Mouse (Mus musculus) adrenal gland, postnatal 25 days (tissue): ENCODE measurements around the gene Serhl. TPM values are rescaled to one million over a fixed set of nuclear protein-coding genes. Genes with fewer than 3 reads are reported as not detected.
"Not testable (repeated sequence)": the region's sequence is repeated elsewhere in the genome, so short reads cannot be mapped to it uniquely, and the experiment has no call there.

ENCODE experiments used
- DNase-seq: peaks from one replicate; pipeline ENCODE4 v3.0.0; 2021; ENCODE audit warnings: mixed read lengths
- long read RNA-seq: library from polyadenylated mRNA; stranded (forward); transcript quantifications from one replicate; pipeline ENCODE4 v2.0.0, GENCODE M21; 2021
- total RNA-seq: library from RNA; stranded (reverse); gene quantifications from 2 replicates; pipeline ENCODE4 v1.2.3, GENCODE M21; 2021

Gene Serhl
- 53.0 and 70.8 TPM in 2 replicates for total RNA-seq
- long read RNA-seq, transcript Serhl-201 (12 exons, 1,371 nt), result major isoform, 17 of 41 reads
- long read RNA-seq, partial matches to known transcripts, result 5 of 41 reads
- long read RNA-seq, other reads (novel, unspliced or antisense), result 17 of 41 reads

DNA sequence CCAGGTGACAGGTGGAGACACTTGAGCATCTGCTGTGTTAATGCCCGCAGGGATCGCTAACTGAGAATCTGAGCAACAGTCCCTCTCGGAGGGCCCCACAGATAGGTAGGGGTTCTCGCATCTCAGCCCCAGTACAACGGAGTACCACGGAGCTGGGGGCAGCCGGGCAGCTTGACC lies at the start of gene Serhl:
TSS of gene Serhl (plus strand) at position 78 of the 177 bp plus-strand sequence.
- no peak for DNase-seq

DNA sequence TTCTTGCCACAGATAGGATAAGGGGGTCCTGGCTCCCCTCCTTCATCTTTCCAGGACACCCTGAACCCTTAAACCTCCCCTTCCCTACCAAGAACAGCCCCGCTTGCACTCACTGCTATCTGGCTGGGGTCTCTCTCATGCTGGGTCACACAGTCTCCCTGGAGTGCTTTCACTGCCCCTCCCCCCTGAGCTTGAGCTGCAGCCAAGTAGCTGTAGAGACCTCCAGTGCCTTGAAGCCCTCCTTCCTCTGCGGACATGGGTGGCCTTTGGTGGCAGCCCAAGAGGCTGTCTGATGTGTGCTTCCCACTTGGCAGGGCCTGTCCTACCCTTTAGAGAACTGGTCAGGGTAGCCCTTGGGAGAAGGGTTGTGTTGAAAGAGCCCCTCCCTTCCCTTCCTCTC lies 49.1 kb upstream of the Serhl start:
- no peak for DNase-seq

- DNase-seq, result no peak
Measured at GRCm38 (mm10) chr15:83042655-83043361, 46.5 kb upstream of the Serhl start.

DNA sequence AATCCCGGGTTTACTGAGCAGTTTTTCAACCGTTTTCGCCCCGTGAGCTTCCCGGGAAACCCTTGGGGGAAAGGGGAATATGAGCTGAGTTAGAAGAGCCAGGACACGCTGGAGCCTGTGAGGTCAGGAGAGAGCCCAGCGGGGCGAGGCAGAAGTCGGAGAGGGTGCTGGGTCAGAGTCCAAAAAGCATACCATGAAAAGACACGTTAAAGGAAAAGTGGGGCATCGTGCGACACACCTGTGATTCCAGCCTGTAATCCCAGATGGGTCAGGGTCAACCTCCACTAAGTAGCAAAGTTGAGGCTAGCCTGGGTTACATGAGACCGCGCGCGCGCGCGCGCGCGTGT lies 46.0 kb upstream of the Serhl start:
- no peak for DNase-seq

DNA sequence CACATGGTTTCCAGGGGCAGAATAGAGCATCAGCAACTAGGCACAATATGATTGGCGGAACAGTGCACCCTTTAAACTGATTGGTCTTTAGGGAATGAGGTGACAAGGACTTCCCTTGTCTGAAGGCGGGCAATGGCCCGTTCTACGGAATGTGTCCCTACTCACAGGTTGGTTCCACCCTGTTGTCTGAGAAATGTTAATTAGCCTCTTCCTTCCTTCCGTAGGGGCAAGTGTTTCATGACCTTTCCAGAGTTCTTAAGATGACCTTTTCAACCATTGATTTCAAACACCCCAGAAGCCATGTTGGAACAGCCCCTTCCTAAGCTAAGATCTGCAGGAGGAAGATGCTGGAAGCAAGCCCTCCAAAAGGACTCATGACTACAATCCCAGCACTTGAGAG lies 43.7 kb upstream of the Serhl start:
- DNase-seq, result not testable (repeated sequence)

DNA sequence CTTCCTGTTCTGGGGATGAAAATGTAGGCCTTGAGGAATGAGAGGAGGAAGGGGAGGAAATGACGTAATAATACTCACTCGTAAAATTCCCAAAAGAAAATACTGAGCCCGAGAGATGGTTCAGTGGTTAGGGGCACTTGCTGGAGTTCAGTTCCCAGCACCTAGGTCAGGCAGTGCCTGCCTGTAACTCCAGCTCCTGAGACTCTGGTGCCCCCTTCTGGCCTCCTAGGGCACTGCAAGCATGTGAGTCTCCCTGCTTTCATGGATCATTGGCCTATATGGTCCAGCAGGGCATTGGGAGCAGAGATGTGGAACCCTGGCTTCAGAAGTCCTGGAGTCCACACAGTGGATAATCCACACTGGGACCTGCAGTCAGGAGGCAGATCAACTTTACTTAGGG lies 43.0 kb upstream of the Serhl start:
- no peak for DNase-seq

GRCm38 (mm10) chr15:83046730-83047129 lies 42.6 kb upstream of the Serhl start:
- DNase-seq, result no peak

- DNase-seq, result no peak
Measured at GRCm38 (mm10) chr15:83052341-83053104, 36.8 kb upstream of the Serhl start.

DNA sequence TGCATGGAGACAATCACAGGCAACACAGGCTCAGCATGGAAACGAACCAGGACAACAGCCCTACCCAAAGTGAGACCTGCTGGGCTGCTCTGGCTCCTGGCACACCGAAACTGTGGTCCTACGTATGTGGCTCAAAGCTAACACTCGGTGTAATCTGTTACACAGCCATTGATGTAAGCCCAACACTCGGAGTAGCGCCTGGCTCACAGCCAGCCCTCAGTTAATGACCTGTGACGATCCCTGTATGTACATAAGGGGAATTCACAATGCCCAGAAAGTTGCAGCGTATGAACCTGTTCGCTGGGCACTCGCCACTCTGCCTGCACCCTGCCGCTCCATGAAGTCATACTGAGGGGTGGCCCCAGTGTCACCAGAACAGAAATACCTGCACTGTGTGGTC lies 36.0 kb upstream of the Serhl start:
- no peak for DNase-seq

DNA sequence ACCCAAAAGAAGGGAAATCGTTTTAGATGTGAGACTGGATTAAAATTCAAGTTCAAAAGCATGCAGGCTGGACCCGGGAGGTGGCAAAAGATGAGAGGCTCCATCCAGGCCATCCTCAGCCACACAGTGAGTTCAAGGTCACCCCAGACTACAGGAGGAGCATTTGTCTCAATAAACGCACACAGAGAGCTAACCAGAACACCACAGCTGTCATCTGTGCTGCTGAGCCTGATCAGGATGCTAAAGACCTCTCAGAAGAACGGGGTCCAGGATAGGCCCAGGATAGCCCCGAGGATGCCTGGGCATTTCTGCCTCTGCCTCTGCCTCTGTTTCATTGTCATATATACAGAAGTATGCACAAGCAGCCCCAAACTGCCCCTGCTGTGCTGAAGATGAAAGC lies 33.7 kb upstream of the Serhl start:
- DNase-seq, result no peak

DNA sequence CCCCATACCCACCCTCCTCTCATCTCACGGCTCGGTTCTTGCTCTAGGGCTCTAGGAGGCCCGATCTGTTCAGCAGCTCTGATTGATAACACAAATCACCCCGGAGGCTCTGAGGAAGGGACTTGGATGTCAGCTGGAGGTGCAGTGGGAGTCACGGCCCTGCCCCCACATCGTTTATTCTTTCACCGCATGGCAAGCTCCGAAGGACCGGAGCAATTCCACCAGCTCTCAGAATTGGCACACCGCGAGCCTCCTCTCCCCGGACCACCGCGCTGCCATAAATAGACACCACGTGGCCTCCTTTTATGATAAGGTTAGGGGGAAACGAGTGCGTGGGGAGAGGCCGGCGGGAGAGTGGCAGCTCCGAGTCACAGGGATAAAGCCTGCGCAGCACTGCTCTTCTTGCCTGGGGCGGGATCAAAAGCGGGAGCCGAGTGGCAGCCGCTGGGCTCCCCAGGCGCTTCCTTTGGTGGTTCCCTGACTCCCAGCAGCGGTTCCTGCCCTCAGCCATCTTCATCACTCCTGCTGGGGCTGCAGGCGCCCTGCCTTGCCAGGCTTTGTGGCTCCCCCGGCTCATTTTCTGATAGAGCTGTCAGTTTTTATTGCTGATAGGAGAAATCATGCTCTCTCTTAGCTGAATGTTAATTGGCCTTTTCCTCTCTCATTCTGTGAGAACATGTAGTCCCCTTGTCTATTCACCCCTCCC lies 32.8 kb upstream of the Serhl start:
- peak; percentile 35 for DNase-seq

GRCm38 (mm10) chr15:83057533-83057932 lies 31.8 kb upstream of the Serhl start:
- no peak for DNase-seq

- no peak for DNase-seq
Measured at GRCm38 (mm10) chr15:83059233-83059660, 30.1 kb upstream of the Serhl start.

DNA sequence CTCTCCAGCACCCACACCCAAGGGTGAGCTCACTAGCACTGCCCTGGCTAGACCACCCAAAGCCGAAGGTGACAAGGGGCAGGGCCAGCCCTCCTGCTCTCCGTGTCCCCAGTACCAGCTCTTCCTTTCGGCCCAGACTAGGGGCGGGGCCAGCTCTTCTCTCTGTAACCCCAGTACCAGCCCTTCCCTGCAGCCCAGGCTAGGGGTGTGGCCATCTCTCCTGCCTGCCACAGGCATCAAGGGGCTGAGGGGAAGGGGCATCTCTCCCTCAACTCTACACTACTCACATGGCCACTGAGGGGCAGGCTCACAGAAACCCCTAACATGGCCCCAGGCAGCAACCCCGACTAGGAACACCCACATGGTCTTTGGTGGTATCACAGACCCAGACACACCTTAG lies 27.6 kb upstream of the Serhl start:
- no peak for DNase-seq

- not testable (repeated sequence) for DNase-seq
Measured at GRCm38 (mm10) chr15:83062582-83062981, 26.7 kb upstream of the Serhl start.

DNA sequence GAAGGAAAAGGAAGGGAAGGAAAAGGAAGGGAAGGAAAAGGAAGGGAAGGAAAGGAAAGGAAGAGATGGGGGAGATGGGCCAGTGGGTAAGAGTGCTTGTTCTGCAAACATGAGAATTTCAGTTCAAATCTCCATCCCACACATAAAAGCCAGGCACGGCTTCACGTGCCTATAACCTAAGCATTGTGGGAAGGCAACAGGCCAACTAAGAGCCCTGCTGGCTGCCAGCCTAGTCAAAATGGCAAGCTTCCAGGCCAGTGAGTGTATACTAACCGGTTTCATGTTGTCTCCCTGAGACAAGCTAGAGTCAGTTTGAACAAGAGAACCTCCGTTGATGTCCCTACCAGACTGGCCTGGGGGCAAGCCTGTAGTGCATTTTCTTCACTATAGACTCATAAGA lies 23.8 kb upstream of the Serhl start:
- peak; percentile 82 for DNase-seq

DNA sequence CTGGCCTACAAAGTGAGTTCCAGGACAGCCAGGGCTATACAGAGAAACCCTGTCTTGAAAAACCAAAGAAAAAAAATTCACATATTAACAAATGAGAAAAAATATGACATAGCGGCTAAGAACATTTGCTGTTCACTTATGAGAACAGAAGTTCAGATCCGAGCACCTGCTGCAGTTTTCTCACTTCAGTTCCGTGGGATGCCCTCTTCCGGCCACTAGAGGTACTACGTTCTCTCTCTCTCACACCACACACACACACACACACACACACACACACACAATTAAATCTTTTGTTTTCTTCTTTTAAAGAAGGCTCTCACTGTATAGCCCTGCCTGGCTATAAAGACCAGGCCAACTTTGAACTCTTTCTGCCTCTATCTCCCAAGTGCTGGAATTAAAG lies 21.0 kb upstream of the Serhl start:
- DNase-seq, result no peak

DNA sequence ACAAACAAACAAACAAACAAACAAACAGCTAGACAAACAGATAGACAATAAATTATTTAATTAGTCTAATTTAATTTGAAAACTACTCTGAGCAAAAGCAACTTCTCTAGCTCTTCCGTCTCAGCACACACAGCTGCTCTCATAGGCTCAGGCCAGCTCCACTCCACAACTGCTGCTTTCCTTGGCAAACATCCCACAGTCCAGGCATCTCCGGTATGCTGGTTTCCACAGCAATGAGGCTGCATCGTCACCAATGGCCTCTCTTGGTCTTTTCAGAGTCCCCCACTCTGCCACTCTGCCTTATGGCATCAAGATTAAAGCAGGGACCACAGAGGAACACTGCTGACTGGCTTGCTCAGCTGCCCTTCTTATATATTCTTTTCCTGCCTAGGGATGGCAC lies 18.4 kb upstream of the Serhl start:
- no peak for DNase-seq

GRCm38 (mm10) chr15:83071752-83072151 lies 17.6 kb upstream of the Serhl start:
- no peak for DNase-seq

DNA sequence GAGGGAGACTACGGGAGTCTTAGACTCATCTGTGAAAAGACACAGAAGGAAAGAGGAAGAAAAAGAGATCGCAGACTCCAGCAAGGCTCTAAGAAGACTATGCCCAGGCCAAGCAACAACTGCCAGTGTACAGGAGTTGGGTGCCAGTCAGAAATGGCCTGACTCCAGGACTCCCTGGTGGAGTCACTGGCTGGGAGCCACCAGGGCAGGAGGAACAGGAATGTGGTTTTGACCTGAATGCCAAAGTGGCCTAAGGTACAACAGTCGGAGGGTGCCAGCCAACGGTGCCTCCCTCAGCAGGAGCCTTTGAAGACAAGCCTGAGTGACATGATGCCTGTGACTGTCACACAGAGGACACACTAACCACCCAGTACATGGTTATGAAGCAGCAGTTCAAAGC lies 15.1 kb upstream of the Serhl start:
- peak; percentile 31 for DNase-seq

- no peak for DNase-seq
Measured at GRCm38 (mm10) chr15:83075607-83076525, 13.4 kb upstream of the Serhl start.

DNA sequence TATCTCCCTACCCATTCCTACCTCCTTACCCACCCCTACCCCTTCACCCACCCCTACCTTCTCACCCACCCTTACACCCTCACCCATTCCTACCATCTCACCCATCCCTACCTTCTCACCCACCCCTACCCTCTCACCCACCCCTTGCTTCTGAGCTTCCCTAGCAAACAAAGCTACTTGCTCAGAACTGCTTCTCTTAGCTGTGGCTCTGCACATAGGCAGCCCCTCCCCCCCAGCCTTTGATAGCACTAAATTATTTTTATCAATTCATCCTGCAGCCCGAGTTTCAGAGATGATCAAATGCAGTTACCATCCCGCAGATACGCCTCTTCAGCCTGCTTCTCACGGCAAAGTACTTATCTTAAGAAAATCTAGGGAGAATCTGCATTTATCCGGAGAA lies 5.8 kb upstream of the Serhl start:
- no peak for DNase-seq
